Mouse (Mus musculus): ENCODE data around the gene Tbc1d32. TPM values are rescaled to one million over a fixed set of nuclear protein-coding genes. Genes with fewer than 3 reads are reported as not detected.
"Not testable (repeated sequence)": the region's sequence is repeated elsewhere in the genome, so short reads cannot be mapped to it uniquely, and the experiment has no call there.

Tbc1d32 gene
- 2.6 and 3.0 TPM in 2 replicates for polyA plus RNA-seq (2016; fragmentation: Nextera tagmentation; extraction: Ambion mirVana)

DNA sequence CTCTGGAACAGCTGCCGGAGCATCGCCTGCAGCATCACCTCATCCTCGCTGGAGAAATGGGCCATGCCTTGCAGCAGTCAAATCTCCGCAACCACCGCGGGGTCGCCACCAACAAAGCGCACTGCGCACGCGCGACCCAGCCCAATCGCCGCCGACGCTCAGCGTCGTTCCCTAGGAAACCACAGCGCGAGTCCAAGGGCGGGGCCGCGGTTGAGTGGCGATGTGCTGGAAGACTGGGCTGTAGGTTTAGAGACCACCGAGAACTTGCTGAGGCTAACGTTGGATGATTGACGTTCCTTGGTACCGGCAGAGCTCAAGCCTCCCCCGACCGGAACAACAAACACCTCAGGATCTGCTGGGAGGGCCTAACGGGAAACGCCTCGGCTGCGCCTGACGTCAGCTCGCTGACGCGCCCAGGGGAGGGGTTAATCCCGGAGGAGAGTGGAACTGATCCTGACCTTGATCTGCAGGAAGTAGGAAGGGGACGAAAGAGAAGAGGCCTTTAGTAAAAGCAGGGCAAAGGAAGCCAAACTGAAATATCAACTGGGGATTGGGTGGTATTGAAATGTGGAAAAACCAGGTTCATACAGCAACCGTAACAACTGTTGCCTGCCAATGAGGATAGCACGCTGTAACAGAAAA, at the start of gene Tbc1d32:
Gene Tbc1d32 (minus strand): TSS at position 122 of the 642 bp plus-strand sequence.
- Histone ChIP-seq H3K27me3 (ENCODE audit: insufficient read depth, poor library complexity, severe bottlenecking) (no peaks in the 10 kb centered on the region), H3K4me3 (peak within 1 kb of the TSS; percentile 70), H3K4me1 (peaks cover 7% of the 10 kb centered on the region; the same call in 1 of the 2 replicates), H3K9me3 (no peaks in the 10 kb centered on the region), H3K36me3 (no peaks in the 10 kb centered on the region), H3K27ac (peak within 1 kb of the TSS; percentile 90)
- WGBS, result 3% methylated on average over 42 of the region's 42 CpGs
- DNase-seq (ENCODE audit: low spot score), result peak; percentile 94

DNA sequence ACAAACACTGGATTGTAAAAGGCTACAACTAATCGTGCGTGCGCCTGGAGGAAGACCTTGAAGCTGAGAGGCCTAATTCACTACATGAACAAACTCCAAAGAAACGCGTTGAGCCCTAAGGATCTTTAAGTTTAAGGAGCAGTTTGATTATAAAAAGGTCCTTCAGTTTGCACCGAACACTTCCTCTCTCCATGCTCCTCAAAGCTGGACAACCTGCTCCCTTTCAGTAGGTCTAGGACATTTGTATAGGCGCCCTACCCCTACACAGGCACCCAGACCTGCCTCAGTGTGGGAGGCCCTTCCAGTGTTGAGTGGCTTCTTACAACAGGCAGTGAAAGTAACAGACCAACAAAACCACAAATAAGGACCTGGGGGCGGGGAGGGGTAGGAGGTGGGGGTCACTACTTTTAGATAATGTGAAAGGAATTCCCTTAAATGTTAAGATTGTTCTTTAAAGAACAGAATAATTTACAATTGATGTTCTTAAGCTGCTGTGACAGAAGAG, 666 bp downstream of the Tbc1d32 start:
- Histone ChIP-seq H3K27me3 (ENCODE audit: insufficient read depth, poor library complexity, severe bottlenecking) (no peaks in the 10 kb centered on the region), H3K4me1 (peaks cover 7% of the 10 kb centered on the region; the same call in 1 of the 2 replicates), H3K9me3 (no peaks in the 10 kb centered on the region), H3K36me3 (no peaks in the 10 kb centered on the region), H3K4me3 (peak overlapping the region; percentile 70), H3K27ac (no peak overlapping the region)
- DNase-seq (ENCODE audit: low spot score), result no peak
- 78% methylated on average over 8 of the region's 8 CpGs for WGBS

DNA sequence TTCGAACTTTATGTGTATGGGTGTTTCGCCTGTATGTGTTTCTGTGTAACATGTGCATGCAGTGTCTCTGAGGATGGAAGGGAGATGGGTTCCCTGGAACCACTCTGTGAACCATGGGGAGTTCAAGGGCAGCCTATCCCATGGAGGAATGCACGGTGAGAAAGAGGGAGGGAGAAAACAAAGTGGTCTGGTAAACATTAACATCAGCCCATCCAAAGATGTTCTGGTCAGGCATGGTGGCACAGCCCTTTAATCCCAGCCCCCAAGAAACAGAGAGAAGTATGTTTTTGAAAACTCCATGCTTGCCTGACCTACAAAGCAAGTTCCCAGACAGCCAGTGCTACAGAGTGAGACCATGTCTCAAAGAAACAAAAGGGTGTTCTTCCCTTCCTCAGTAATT, 12.7 kb downstream of the Tbc1d32 start:
- WGBS, result 62% methylated on average over 3 of the region's 3 CpGs
- Histone ChIP-seq H3K4me1 (no peaks in the 10 kb centered on the region), H3K9me3 (no peaks in the 10 kb centered on the region), H3K4me3 (no peak overlapping the region), H3K36me3 (0 out of 2 replicates have a peak, but pooled peaks cover 3% of the 10 kb centered on the region), H3K27ac (no peak overlapping the region), H3K27me3 (ENCODE audit: insufficient read depth, poor library complexity, severe bottlenecking) (no peaks in the 10 kb centered on the region)
- no peak for DNase-seq (ENCODE audit: low spot score)

DNA sequence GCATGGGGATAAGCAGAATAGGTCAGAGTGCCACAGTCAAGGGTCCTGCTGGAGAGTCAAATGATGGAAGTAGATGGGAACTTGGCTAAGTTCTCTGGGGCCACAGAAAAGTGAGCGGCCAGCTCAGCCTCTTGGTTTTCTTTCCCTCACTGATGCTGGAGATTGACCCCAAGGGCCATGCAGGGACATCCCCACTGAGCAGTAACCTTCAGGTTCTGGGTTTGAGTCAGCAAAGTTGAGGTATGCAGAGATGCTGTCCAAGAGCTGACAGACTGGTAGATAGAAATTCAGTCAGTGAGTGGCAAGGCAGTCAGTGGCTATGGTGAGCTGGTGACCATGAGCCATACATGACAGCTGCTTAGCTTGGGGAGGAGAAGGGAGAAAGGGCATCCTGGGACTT, 18.1 kb downstream of the Tbc1d32 start:
- Histone ChIP-seq H3K9me3 (no peaks in the 10 kb centered on the region), H3K27me3 (ENCODE audit: insufficient read depth, poor library complexity, severe bottlenecking) (no peaks in the 10 kb centered on the region), H3K27ac (no peak overlapping the region), H3K4me1 (no peaks in the 10 kb centered on the region), H3K36me3 (0 out of 2 replicates have a peak, but pooled peaks cover 3% of the 10 kb centered on the region), H3K4me3 (no peak overlapping the region)
- DNase-seq (ENCODE audit: low spot score), result no peak
- 82% methylated on average over 1 of the region's 1 CpGs for WGBS

DNA sequence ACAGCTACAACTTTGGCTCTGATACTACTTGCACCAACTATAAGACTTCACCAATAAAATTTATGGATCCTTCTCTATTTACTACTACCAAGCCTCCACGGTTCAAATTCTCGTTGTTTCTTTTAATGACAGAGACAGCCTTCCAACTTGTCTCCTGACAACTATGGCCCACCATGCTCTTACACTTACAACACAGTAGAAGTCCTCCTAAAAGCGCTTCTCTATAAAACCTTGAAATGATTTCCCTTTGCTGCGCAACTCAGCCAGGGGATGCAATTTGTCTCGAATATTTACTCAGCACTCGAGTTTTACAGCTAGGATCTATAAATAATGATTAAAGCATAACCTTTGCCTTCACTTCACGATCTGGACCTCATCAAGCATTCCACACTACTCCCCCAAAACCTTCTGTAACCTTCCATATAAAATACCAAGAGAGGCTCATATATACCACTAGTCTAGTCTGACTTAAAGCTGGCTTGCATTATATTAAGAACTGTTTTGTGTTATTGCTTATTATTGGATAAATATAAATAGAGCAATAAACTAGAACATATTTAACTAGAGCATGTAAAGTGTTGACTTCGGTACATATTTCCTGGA, 21.6 kb downstream of the Tbc1d32 start:
- H3K4me3 ChIP-seq, result no peak overlapping the region
- no peaks in the 10 kb centered on the region for H3K9me3 ChIP-seq
- no peak for DNase-seq (ENCODE audit: low spot score)
- no peak overlapping the region for H3K27ac ChIP-seq
- WGBS, result 87% methylated on average over 8 of the region's 8 CpGs
- no peaks in the 10 kb centered on the region for H3K36me3 ChIP-seq
- no peaks in the 10 kb centered on the region for H3K4me1 ChIP-seq
- no peaks in the 10 kb centered on the region for H3K27me3 ChIP-seq (ENCODE audit: insufficient read depth, poor library complexity, severe bottlenecking)

DNA sequence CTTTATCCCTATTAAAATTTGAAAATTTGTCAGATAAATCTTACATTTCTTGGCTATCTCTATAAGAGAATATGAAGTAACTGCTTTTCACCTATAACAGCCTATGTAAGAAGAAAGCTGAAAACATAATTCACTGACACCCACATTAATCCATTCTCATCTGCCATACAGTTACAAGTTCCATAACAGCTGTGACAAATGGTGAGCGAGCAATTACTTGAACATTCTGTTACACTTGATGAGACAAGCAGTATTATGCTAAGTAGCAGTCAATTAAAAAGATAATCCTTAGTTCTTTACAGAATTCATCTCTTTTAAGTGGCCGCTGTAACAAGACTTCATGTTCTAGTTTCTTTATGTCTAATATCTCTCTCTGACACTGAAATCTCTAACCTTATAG, 24.1 kb downstream of the Tbc1d32 start:
- Histone ChIP-seq H3K36me3 (no peaks in the 10 kb centered on the region), H3K27me3 (ENCODE audit: insufficient read depth, poor library complexity, severe bottlenecking) (no peaks in the 10 kb centered on the region), H3K9me3 (no peaks in the 10 kb centered on the region), H3K4me1 (no peaks in the 10 kb centered on the region), H3K4me3 (no peak overlapping the region), H3K27ac (no peak overlapping the region)
- DNase-seq (ENCODE audit: low spot score), result no peak
- WGBS, result 94% methylated on average over 2 of the region's 2 CpGs

DNA sequence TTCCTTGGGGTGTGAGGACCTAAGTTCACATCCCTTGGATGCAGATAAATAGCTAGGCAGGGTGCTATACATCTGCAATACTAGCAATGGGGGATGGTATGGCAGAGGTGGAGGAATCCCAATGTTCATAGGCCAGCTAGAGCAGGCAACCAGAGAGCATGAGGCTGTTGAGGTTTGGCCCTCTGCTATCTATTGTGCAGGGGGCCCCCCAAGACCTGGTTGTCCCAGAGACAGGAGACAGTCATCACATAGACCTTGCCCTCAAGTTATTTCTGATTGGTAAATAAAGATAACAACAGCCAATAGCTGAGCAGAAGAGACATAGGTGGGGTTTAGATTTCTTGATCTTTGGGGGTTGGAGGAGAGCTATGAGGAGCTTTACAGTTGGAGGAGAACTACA, 28.6 kb downstream of the Tbc1d32 start:
- no peaks in the 10 kb centered on the region for H3K4me1 ChIP-seq
- no peak overlapping the region for H3K27ac ChIP-seq
- no peak for DNase-seq (ENCODE audit: low spot score)
- no peaks in the 10 kb centered on the region for H3K27me3 ChIP-seq (ENCODE audit: insufficient read depth, poor library complexity, severe bottlenecking)
- no peaks in the 10 kb centered on the region for H3K9me3 ChIP-seq
- no peaks in the 10 kb centered on the region for H3K36me3 ChIP-seq
- H3K4me3 ChIP-seq, result no peak overlapping the region

DNA sequence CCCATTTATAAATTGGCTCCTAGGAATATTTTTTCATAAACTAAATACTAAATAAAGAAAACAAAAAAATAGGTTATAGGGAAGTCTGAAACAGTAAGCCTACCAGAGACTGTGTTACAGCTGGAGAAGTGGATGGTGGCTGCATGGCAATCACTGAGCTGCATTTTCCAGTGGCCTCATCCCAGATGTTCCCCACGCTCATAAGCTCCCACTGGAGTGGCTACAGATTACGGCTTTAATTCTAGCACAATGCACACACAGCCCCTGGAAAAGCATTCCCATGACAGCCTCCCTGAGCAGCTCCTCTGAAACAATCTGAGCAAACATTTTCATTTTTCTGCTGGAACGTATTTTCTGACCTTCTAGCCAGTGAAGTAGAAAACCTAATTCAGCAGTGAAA, 29.8 kb downstream of the Tbc1d32 start:
- Histone ChIP-seq H3K9me3 (no peaks in the 10 kb centered on the region), H3K4me3 (no peak overlapping the region), H3K36me3 (no peaks in the 10 kb centered on the region), H3K4me1 (no peaks in the 10 kb centered on the region), H3K27me3 (ENCODE audit: insufficient read depth, poor library complexity, severe bottlenecking) (no peaks in the 10 kb centered on the region), H3K27ac (no peak overlapping the region)
- WGBS, result 80% methylated on average over 3 of the region's 3 CpGs
- no peak for DNase-seq (ENCODE audit: low spot score)

DNA sequence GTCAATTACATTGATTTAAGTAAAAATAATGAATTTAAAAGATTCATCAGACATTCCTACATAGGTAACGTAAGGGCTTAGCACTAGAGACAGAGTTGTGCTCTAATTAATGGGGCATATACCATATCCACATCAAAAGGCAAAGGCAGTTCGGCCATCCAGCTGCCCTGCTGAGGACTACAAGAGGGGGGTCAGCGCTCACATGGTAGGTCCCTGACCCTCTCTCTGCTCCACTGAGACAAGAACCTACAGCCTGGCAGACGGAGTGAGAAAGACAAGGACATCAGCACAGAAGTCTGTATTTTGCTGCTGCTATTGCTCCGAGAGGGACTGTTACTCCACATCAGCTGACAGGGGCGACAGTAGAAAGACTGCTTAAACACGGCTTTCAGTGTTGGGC, 34.2 kb downstream of the Tbc1d32 start:
- 88% methylated on average over 7 of the region's 7 CpGs for WGBS
- H3K36me3 ChIP-seq, result no peaks in the 10 kb centered on the region

DNA sequence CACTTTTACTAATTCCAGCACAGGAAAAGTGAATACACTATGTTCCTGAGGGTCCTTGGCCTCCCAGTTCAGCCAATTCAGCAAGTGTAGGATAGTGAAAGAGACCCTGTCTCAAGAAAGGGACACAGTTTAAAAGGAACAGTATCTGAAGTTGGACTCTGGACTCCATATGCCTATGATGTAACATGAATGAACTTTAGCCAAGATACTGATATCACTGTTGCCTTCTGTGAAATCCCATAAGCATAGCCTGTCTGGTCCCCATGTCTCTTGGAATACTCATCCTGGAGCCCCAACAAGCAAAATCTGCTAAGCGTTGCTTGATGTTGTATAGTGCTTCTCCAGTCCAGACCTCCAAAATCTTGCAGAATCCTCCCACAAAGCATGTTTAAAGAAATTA, 46.8 kb downstream of the Tbc1d32 start:
- H3K27me3 ChIP-seq (ENCODE audit: insufficient read depth, poor library complexity, severe bottlenecking), result no peaks in the 10 kb centered on the region
- 80% methylated on average over 1 of the region's 1 CpGs for WGBS
- H3K4me3 ChIP-seq, result no peak overlapping the region
- no peaks in the 10 kb centered on the region for H3K9me3 ChIP-seq
- H3K27ac ChIP-seq, result no peak overlapping the region
- no peaks in the 10 kb centered on the region for H3K4me1 ChIP-seq
- peaks cover 7% of the 10 kb centered on the region; the same call in 1 of the 2 replicates for H3K36me3 ChIP-seq
- DNase-seq (ENCODE audit: low spot score), result no peak

More for the DNA sequence above, 34.2 kb downstream of the Tbc1d32 start:
- H3K9me3 ChIP-seq, result no peaks in the 10 kb centered on the region
- no peak for DNase-seq (ENCODE audit: low spot score)
- H3K27ac ChIP-seq, result no peak overlapping the region
- no peaks in the 10 kb centered on the region for H3K27me3 ChIP-seq (ENCODE audit: insufficient read depth, poor library complexity, severe bottlenecking)
- no peaks in the 10 kb centered on the region for H3K4me1 ChIP-seq
- H3K4me3 ChIP-seq, result no peak overlapping the region

DNA sequence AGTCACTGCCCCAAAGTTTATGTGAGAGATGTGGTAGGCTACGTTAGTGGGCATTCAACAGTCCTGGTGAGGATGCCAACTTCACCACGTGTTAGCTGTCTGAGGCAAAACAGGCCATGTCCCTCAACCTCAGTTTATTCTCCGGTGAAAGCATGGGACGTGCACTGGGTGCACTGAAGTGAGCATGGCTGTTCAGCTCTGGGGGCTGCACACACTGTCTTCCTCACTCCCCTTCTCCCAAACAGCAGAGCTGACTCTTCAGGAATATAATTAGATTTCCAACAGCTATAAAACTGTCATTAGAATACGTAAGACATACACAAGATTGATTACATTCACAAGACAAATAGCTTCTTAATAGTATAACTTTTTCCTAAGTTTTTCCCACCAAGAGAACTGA, 55.3 kb downstream of the Tbc1d32 start:
- H3K36me3 ChIP-seq, result peaks cover 3% of the 10 kb centered on the region; the same call in 1 of the 2 replicates
- no peak overlapping the region for H3K4me3 ChIP-seq
- DNase-seq (ENCODE audit: low spot score), result no peak
- 88% methylated on average over 5 of the region's 5 CpGs for WGBS
- no peaks in the 10 kb centered on the region for H3K27me3 ChIP-seq (ENCODE audit: insufficient read depth, poor library complexity, severe bottlenecking)
- H3K9me3 ChIP-seq, result no peaks in the 10 kb centered on the region
- H3K27ac ChIP-seq, result no peak overlapping the region
- H3K4me1 ChIP-seq, result no peaks in the 10 kb centered on the region

DNA sequence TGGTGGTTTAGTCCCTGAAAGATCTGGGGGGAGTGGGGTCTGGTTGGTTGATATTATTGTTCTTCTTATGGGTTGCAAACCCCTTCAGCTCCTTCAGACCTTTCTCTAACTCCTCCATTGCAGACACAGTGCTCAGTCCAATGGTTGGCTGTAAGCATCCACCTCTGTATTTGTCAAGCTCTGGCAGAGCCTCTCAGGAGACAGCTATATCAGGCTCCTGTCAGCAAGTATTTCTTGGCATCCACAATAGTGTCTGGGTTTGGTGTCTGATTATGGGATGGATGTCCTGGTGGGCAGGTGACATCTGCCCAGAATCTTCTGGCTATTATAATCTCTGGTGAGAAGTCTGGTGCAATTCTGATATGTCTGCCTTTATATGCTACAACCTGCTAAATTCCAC, 60.8 kb downstream of the Tbc1d32 start:
- H3K4me1 ChIP-seq; DNase-seq (ENCODE audit: low spot score); H3K4me3 ChIP-seq; H3K27me3 ChIP-seq (ENCODE audit: insufficient read depth, poor library complexity, severe bottlenecking); H3K27ac ChIP-seq; H3K36me3 ChIP-seq; H3K9me3 ChIP-seq: not testable (repeated sequence)

DNA sequence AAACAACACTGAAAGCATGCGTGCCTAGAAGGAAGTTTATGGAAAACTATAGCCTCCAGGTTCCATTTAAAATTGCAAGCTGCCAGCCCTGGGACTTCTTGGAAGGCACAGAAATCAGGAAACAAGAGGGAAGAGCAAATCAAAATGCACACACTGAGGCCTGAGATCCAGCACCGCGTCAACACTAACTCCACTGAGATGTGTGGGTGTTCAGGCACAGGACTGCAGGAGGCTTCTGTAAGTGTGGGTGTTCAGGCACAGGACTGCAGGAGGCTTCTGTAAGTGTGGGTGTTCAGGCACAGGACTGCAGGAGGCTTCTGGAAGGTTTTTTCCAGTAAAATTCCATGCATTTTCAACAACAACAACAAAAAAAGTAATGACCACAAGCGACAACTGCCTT, 62.7 kb downstream of the Tbc1d32 start:
- peaks cover 3% of the 10 kb centered on the region; the same call in 1 of the 2 replicates for H3K36me3 ChIP-seq
- H3K9me3 ChIP-seq, result no peaks in the 10 kb centered on the region
- H3K4me1 ChIP-seq, result no peaks in the 10 kb centered on the region
- H3K27ac ChIP-seq, result no peak overlapping the region
- DNase-seq (ENCODE audit: low spot score), result no peak
- WGBS, result 83% methylated on average over 4 of the region's 4 CpGs
- H3K27me3 ChIP-seq (ENCODE audit: insufficient read depth, poor library complexity, severe bottlenecking), result no peaks in the 10 kb centered on the region
- no peak overlapping the region for H3K4me3 ChIP-seq

All from heart, embryonic 10.5 days (tissue).